11 mouse cellular contexts compared by ENCODE assay signal in genomic region chr6:17362771-17363170, GRCm38 (mm10). TPM values are rescaled to one million over a fixed set of nuclear protein-coding genes. Genes with fewer than 3 reads are reported as not detected.
DNase-seq lines count a peak whose midpoint lies in the region; ATAC-seq lines count a peak whose summit lies in the region.
"Had no signal": no experiment of that assay in that cellular context is flagged by ENCODE, and none has a peak within 500 bp of the region (broad histone marks: within the 10 kb centered on the region; RNA-seq: fewer than 3 reads in every experiment).

No protein-coding gene starts in this region.

- H3K36me3 ChIP-seq in hindbrain, embryonic 14.5 days (replicated peaks; ENCODE audit: control insufficient read depth, insufficient read depth), result no peaks in the 10 kb centered on the region
- H3K36me3 ChIP-seq in hindbrain, embryonic 12.5 days, result no peaks in the 10 kb centered on the region
- H3K36me3 ChIP-seq in midbrain, embryonic 12.5 days, result no peaks in the 10 kb centered on the region
- H3K36me3 ChIP-seq in midbrain, embryonic 15.5 days (replicated peaks), result no peaks in the 10 kb centered on the region
- H3K36me3 ChIP-seq: limb, embryonic 12.5 days; neural tube, embryonic 13.5 days had no signal

- whole genome bisulfite sequencing in hindbrain, embryonic 14.5 days, result 38% methylated on average over 3 of the region's 3 CpGs
- 53% methylated on average over 3 of the region's 3 CpGs for WGBS in hindbrain, embryonic 12.5 days
- WGBS in midbrain, embryonic 12.5 days, result 41% methylated on average over 3 of the region's 3 CpGs
- 45% methylated on average over 3 of the region's 3 CpGs for WGBS in midbrain, embryonic 15.5 days

- no peak for ATAC-seq in hindbrain, embryonic 14.5 days (ENCODE audit: low FRiP score)
- ATAC-seq in hindbrain, embryonic 12.5 days (ENCODE audit: low FRiP score), result no peak
- peak; percentile 30; the same call in 1 of the 2 replicates for ATAC-seq in midbrain, embryonic 12.5 days (ENCODE audit: low FRiP score, low read depth)
- no peak; the same call in 1 of the 2 replicates for ATAC-seq in midbrain, embryonic 15.5 days (replicated peaks)

- no peaks in the 10 kb centered on the region for H3K27me3 ChIP-seq in hindbrain, embryonic 14.5 days (ENCODE audit: control insufficient read depth, insufficient read depth, low read length)
- no peaks in the 10 kb centered on the region for H3K27me3 ChIP-seq in hindbrain, embryonic 12.5 days
- no peaks in the 10 kb centered on the region for H3K27me3 ChIP-seq in midbrain, embryonic 12.5 days
- no peaks in the 10 kb centered on the region for H3K27me3 ChIP-seq in midbrain, embryonic 15.5 days (replicated peaks)
- H3K27me3 ChIP-seq: limb, embryonic 12.5 days; neural tube, embryonic 13.5 days had no signal

- H3K9ac ChIP-seq in hindbrain, embryonic 14.5 days, result no peak overlapping the region
- H3K9ac ChIP-seq in hindbrain, embryonic 12.5 days, result no peak overlapping the region
- no peak overlapping the region for H3K9ac ChIP-seq in midbrain, embryonic 12.5 days (replicated peaks)
- no peak overlapping the region for H3K9ac ChIP-seq in midbrain, embryonic 15.5 days
- H3K9ac ChIP-seq: limb, embryonic 12.5 days; neural tube, embryonic 13.5 days had no signal

- DNase-seq in hindbrain, embryonic 14.5 days (ENCODE audit: low spot score), result peak; percentile 68
- peak; percentile 35 for DNase-seq in brain, adult 2 months (ENCODE audit: low read depth, low spot score)
- peak; percentile 10 for DNase-seq in mesoderm, embryonic 11.5 days (ENCODE audit: low read depth, low spot score)
- DNase-seq in left cerebral cortex, adult 9 months (ENCODE audit: low spot score in 2 of 2), result no peak
- DNase-seq in right cerebral cortex, postnatal 4 days, result no peak
- DNase-seq: kidney, postnatal 25 days had no signal

- H3K27ac ChIP-seq in hindbrain, embryonic 14.5 days, result no peak overlapping the region
- no peak overlapping the region for H3K27ac ChIP-seq in hindbrain, embryonic 12.5 days
- H3K27ac ChIP-seq in midbrain, embryonic 12.5 days (replicated peaks), result no peak overlapping the region
- no peak overlapping the region for H3K27ac ChIP-seq in midbrain, embryonic 15.5 days
- H3K27ac ChIP-seq: limb, embryonic 12.5 days; neural tube, embryonic 13.5 days had no signal

- H3K4me2 ChIP-seq in hindbrain, embryonic 14.5 days (replicated peaks), result no peak overlapping the region
- no peak overlapping the region for H3K4me2 ChIP-seq in hindbrain, embryonic 12.5 days (replicated peaks)
- no peak overlapping the region for H3K4me2 ChIP-seq in midbrain, embryonic 12.5 days (replicated peaks)
- H3K4me2 ChIP-seq in midbrain, embryonic 15.5 days, result no peak overlapping the region
- H3K4me2 ChIP-seq: limb, embryonic 12.5 days; neural tube, embryonic 13.5 days had no signal

- H3K4me1 ChIP-seq in hindbrain, embryonic 14.5 days (replicated peaks; ENCODE audit: control insufficient read depth, insufficient read depth, low read length), result no peaks in the 10 kb centered on the region
- no peaks in the 10 kb centered on the region for H3K4me1 ChIP-seq in hindbrain, embryonic 12.5 days
- no peaks in the 10 kb centered on the region for H3K4me1 ChIP-seq in midbrain, embryonic 12.5 days
- H3K4me1 ChIP-seq in midbrain, embryonic 15.5 days, result no peaks in the 10 kb centered on the region
- H3K4me1 ChIP-seq: limb, embryonic 12.5 days; neural tube, embryonic 13.5 days had no signal

- no peaks in the 10 kb centered on the region for H3K9me3 ChIP-seq in hindbrain, embryonic 14.5 days (ENCODE audit: control insufficient read depth, low read length)
- H3K9me3 ChIP-seq in hindbrain, embryonic 12.5 days (replicated peaks), result no peaks in the 10 kb centered on the region
- no peaks in the 10 kb centered on the region for H3K9me3 ChIP-seq in midbrain, embryonic 12.5 days
- H3K9me3 ChIP-seq in midbrain, embryonic 15.5 days, result no peaks in the 10 kb centered on the region
- H3K9me3 ChIP-seq: limb, embryonic 12.5 days; neural tube, embryonic 13.5 days had no signal

- no peak overlapping the region for H3K4me3 ChIP-seq in hindbrain, embryonic 14.5 days (replicated peaks; ENCODE audit: low read length)
- H3K4me3 ChIP-seq in hindbrain, embryonic 12.5 days, result no peak overlapping the region
- H3K4me3 ChIP-seq in midbrain, embryonic 12.5 days, result no peak overlapping the region
- no peak overlapping the region for H3K4me3 ChIP-seq in midbrain, embryonic 15.5 days
- H3K4me3 ChIP-seq: limb, embryonic 12.5 days; neural tube, embryonic 13.5 days had no signal

RNA-seq across cellular contexts. Expression of gene Cav1, which starts 56.6 kb away (rescaled TPM):
- 27.5 and 33.0 TPM in 2 replicates for polyA plus RNA-seq in hindbrain, embryonic 14.5 days (2014; fragmentation: Nextera tagmentation; extraction: Ambion mirVana)
- polyA plus RNA-seq in hindbrain, embryonic 12.5 days (2016; fragmentation: Nextera tagmentation; extraction: Ambion mirVana), result 15.3 and 17.3 TPM in 2 replicates
- 10.1 and 11.3 TPM in 2 replicates for polyA plus RNA-seq in midbrain, embryonic 12.5 days (2016; fragmentation: Nextera tagmentation; extraction: Ambion mirVana)
- polyA plus RNA-seq in midbrain, embryonic 15.5 days (2015; fragmentation: Nextera tagmentation; extraction: Ambion mirVana), result 25.5 and 26.8 TPM in 2 replicates

Comparison
In these comparisons a context has a peak if more than half of its experiments do, and no peak if none do; other contexts are left out.
1. DNase-seq: peak in hindbrain, embryonic 14.5 days (single experiment), brain, adult 2 months (single experiment) and mesoderm, embryonic 11.5 days (single experiment); none in left cerebral cortex, adult 9 months (0 of 2) and right cerebral cortex, postnatal 4 days (single experiment).